Mouse (Mus musculus) kidney, adult 9 months (tissue): ENCODE measurements around the gene Hyal5.

Experiments used
- DNase-seq: peaks from one replicate; pipeline ENCODE4 v3.0.0; 2022

Hyal5 gene

DNA sequence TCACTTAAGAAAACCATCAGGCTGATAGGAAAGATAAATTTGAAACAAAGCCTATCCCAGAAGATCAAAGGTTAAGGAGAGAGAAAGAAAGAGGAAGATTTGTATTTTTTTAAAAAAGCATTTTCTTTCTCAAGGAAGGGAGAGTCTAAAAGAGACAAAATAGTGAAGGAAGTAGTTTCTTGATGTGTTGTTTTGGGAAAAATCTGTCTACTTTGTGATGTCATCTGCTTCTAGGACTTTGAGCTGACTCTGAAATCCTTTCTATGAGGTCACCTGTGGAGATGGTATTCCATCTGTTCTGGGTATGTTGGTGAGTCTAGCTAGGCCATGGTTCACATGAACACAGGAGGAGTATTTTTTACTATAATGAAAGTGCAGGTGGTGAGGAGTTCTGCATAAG, at the start of gene Hyal5:
Gene Hyal5 (plus strand): TSS at position 301 of the 400 bp plus-strand sequence.
- no peak for DNase-seq

DNA sequence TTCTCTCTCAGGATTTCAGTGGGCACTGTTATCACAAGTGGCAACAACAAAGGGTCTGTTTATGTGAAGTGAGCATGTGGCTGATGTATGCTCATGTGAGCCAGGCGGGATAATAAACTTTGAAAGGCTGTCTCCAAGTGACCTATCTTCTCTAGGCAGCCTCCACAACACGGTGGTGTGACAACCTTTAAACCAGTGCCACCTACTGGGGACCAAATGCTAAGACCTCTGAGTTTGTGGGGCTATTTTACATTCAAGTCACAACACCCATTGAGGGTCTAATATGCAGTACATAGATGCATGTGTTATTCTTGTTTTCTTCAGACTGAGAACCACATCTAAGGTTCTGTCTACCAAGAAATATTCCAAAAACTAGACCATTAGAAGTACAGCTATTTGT, 35.7 kb upstream of the Hyal5 start:
- no peak for DNase-seq

DNA sequence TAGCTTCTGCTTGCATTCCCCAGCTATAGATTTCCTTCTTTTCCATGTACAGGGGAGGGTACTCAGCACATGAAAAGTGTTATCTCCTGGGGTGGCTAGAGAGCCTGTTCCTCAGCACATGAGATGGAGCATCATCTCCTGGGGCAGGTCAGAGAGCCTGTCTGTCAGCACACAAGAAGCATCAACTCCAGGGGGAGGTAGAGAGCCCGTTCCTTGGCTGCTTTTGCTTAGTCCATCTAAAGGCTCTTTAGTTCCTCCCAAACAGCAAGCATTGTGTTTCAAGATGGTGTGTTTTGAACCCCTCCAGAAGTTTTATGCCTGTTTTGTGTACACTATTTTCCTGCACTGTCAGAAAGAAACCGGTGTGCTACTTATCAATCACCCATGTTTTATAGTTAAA, 2.5 kb downstream of the Hyal5 start:
- peak; percentile 11 for DNase-seq

DNA sequence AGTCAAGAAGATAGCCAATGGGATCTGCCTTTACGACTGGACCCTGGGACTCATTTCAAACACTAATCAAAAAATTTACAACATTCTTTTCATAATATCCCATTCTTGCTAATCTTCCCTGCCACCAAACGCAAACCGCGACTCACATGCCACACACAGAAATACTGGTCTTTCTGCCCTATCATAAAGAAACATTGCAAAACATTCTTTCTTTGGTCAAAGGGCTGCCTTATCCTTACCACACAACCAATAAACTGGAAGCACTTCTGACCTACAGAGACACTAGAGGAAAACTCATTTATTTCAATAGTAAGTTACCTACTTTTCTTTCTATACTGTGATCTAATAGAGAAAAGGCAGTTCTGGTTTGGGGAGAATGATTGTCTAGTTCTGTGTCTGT, 5.9 kb downstream of the Hyal5 start:
- no peak for DNase-seq

DNA sequence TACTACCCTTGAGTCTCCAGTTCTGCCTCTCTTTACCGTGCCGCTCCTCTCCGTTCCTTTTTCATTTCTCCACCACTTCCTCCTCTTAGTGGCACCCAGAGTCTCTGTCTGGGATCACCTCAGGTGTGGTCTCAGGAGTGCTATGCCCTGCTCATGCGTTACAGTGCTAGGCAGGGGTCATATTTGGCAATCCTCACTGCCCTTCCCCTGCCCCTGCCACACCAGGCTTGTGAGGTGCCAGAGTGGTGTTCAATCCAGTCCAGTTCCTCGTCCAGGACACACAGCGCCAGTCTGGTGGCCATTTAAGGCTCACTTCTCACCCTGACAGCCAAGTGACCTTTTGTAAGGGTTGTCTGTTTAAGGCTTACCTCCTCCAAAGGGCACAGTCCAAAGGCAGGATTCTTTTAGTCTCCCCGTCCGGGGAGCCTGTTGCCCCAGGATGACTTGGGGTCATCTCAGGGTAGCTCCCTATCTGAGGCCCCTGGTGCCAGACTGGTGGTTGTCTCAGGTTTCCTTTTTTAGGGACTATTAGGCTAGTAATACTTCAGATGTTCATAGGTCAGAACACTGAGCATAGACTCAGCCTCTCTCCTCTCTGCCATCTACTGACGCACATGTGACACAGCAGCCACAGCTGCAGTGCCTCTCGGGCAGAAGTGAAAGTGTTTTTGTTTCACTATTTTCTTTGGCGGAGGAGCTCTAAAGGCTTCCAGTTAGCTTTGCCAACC, 36.5 kb downstream of the Hyal5 start:
- peak; percentile 76 for DNase-seq

DNA sequence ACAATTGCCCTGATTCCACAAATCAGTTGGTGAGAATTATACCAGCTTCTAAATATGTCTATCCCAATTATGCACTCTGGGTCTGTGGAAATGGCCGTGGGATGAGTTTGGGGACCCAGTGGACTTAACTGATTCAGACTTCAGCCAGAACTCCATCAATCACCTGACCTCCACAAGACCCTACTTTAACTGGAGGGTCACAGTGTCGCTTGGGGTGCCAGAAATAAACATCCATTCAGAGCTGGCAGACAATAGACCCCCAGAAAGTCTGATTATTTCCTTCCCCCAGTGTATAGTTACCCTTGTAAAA, 37.0 kb downstream of the Hyal5 start:
- no peak for DNase-seq

DNA sequence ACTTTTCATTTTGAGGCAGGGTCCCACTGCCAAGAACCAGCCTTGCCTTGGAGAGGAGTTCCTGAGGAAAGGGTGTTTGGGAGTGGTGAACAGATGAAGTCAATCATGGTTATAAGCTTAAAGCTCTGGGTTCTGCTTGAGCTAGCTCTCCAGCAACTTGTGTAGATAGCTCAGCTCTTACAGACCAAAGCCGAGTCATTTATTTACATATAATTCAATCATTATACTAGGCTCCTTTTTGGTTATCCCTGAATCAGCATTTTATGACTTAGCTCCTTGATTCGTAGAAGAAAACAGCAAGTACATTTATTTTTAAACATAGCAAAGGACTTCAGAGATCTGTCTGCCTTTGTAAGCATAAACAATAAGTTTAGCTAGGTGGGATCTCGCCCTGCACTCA, 47.3 kb downstream of the Hyal5 start:
- peak; percentile 55 for DNase-seq

DNA sequence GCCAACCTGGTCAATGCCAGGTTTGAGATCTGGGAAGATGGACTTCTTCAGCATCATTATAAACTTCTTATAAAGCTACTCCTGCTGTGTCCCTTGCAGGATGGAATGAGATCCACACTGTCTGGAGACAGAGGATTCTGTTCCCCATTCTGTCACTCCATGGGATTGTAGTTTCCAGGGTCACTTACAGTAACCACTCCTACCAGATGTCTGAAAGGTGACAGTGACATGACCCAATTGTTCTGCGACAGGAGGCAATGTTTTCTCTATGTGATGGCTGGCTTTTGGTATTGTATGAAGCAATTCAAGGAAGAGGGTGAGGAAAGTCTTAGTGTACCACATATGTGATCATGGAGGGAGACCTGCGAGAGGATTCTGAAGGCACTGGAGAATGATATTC, 50.0 kb downstream of the Hyal5 start:
- no peak for DNase-seq

DNA sequence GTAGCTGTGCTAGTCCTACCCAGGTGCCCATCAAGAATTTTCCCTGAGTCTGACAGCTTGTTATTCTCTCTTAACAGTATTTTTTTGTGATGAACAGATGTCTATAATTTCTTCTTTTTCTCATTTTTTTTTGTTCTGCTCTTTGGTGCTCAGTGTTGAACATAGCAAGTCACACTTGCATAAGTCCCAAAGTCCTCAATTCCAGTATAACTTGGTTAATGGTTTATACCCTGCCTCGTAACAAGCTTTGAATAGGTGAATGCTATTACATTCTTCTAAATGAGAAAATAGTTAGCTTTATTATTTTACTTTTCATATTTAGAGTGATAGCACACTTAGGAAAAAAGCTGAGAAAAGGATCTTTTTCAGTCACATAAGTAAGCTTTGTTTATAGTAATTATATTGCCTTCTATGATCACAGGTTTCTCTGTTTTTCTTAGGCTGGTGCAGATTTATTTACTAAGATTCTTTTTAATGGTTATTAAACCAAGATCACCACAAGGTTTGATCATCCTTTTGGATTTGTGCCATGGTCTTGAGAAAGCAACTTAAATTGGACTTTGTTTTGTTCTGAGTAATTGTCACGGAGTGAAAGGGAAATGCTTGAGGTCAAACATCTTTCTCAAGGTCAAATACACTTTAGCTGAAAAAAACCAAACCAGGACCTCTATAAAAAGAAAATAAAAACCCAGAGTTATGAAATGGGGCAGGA, 52.4 kb downstream of the Hyal5 start:
- peak; percentile 80 for DNase-seq

DNA sequence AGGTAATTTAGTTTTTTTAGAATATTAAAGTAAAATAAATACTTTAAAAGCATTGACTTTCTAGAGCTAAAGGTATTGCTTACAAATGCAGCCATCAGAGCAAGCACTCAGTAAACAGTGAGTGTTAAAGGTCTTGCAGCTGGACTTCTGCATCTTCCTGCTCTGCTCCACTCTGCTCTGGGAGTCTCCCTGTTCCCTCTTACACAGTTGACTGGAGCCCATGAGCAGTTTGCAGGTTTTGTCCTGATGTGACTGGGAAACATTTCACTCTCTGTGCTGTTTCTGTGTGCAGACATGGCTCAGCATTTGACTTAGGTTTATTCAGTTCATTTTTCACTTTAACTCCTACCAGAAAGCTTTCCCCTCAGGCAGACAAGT, 52.9 kb downstream of the Hyal5 start:
- peak; percentile 72 for DNase-seq

DNA sequence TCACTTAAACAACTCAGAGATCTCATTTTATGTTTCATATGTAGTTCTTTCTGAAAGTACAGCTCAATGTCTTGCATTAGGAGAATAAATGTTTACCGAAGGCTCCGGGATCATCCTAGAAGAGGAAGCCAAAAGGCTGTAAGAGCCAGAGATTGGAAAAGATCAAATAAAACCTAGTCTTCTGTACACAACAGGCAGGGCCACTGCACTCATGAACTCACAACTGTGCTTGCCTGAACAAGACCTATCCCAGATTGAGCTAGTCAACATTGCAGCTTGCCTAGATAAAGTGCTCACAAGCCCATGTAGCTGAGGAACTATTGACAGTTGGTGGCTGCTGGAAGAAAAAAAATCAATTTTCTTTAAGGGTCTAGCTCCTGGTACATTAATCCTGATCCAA, 55.8 kb downstream of the Hyal5 start:
- DNase-seq: no peak

DNA sequence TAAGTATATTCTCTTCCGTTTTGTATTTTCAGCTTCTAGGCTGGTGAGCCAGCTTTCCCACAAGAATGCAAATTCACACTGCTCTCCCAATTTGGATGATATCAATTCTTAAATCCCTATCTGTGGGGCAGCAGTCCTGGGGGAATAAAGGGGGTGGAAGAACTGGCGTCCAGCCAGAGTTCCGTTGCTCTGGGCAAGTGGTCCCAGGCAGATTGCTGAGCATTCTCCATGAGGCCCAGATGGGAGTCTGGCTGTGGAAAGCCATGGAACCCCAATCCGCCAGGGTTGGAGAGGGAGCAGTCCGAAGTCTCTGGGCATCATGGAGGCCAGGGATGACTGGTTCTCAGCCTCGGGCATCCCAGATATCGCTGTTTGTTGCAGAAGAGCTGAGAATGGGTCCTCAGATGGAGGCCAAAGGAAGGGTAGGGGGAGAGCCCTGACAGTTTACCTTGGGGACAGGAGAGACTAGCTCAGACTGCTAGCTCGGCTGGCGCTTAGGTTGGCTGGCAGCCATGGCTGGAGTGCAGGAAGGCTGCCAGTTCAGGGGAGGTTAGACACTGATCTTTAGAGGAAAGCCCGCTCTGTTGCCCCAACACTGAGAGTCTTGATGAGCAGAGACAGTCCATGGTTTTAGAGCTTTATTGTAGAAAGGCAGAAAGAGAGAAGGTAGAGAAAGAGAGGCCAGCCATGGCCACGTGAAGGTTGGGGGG, 67.4 kb downstream of the Hyal5 start:
- DNase-seq: peak; percentile 56
